Mouse (Mus musculus): Measurements from ENCODE around the gene Trex2.

DNA sequence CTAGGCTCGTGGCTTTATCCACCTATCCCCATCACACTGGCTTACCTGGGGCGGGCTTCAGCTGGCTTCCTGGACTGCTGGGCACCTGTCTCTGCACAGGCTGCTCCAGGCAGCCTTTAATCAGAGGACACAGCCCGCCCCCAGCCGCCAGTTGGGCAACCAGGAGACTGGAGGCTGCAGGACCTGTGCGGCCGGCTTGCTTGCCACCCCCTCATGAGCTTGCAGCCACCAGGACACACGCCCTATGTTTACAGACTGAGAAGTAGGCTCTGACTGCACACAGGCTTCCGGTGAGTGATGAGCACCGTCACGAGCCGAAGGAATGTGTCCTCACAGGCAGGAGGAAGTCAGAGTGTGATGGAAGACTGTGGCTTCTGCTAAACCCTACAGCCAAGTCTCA is at the start of gene Trex2:
- no peak for TF ChIP-seq CTCF (IDR thresholded peaks at IDR 0.05; ENCODE audit: low read depth)
- TF ChIP-seq EP300 (optimal IDR thresholded peaks at IDR 0.05): no peak
